Mouse (Mus musculus) embryonic facial prominence, embryonic 11.5 days (tissue): ENCODE results near the gene Olfr1420. TPM values are rescaled to one million over a fixed set of nuclear protein-coding genes. Genes with fewer than 3 reads are reported as not detected.
"Not testable (repeated sequence)": the region's sequence is repeated elsewhere in the genome, so short reads cannot be mapped to it uniquely, and the experiment has no call there.

ENCODE experiments used
- ATAC-seq: fragments of 200-750 bp; cut with Nextera tagmentation; replicated peaks from 2 replicates; pipeline ENCODE4 v1.8.0; 2017; ENCODE audit warnings: low read depth; ENCODE audit not compliant: insufficient number of reproducible peaks, low FRiP score, low TSS enrichment
- DNase-seq: peaks from one replicate; pipeline ENCODE4 v3.0.0-alpha.2; 2015; ENCODE audit warnings: low spot score
- H3K27ac ChIP-seq: fragments of 300-500 bp; sonication (generic); replicated peaks from 2 replicates; pipeline ENCODE4 v1.5.1; 2014; ENCODE audit warnings: mild to moderate bottlenecking, low read depth, low read length, control low read depth
- H3K27me3 ChIP-seq: fragments of 300-500 bp; sonication (generic); 2 replicates; pipeline ENCODE4 v1.6.1; 2014; ENCODE audit warnings: mild to moderate bottlenecking, low read length, moderate library complexity, mixed read lengths; ENCODE audit not compliant: control insufficient read depth, insufficient read depth
- H3K36me3 ChIP-seq: fragments of 300-500 bp; sonication (generic); replicated peaks from 2 replicates; pipeline ENCODE4 v1.6.1; 2014; ENCODE audit warnings: low read depth, mild to moderate bottlenecking, low read length, moderate library complexity, mixed read lengths; ENCODE audit not compliant: control insufficient read depth, insufficient read depth
- H3K4me1 ChIP-seq: fragments of 300-500 bp; sonication (generic); 2 replicates; pipeline ENCODE4 v1.6.1; 2014; ENCODE audit warnings: low read length, mixed read lengths; ENCODE audit not compliant: control insufficient read depth, insufficient read depth
- H3K4me2 ChIP-seq: fragments of 300-500 bp; sonication (generic); 2 replicates; pipeline ENCODE4 v1.6.1; 2014; ENCODE audit warnings: low read depth, mild to moderate bottlenecking, control low read depth, low read length, moderate library complexity
- H3K4me3 ChIP-seq: fragments of 300-500 bp; sonication (generic); 2 replicates; pipeline ENCODE4 v1.5.1; 2014; ENCODE audit warnings: low read depth, low read length, control low read depth
- H3K9ac ChIP-seq: fragments of 300-500 bp; sonication (generic); replicated peaks from 2 replicates; pipeline ENCODE4 v1.6.1; 2014; ENCODE audit warnings: mild to moderate bottlenecking, control low read depth, low read length
- H3K9me3 ChIP-seq: fragments of 300-500 bp; sonication (generic); replicated peaks from 2 replicates; pipeline ENCODE4 v1.6.1; 2016; ENCODE audit warnings: mild to moderate bottlenecking, low read length, inconsistent platforms, mixed read lengths; ENCODE audit not compliant: control insufficient read depth
- WGBS: fragments of 180-500 bp; shearing (Covaris S2); extraction: QIAGEN DNeasy Blood & Tissue Kit; methylation state at CpG from one replicate; pipeline ENCODE4 v1.1.7; 2014; 5-methylcytosine and 5-hydroxymethylcytosine counted together
- polyA plus RNA-seq: library from polyadenylated mRNA; unstranded; fragments of >200 nt; fragmentation: Nextera tagmentation; extraction: Ambion mirVana; gene quantifications from 2 replicates; pipeline ENCODE4 v1.2.1, GENCODE M21; 2014

The Olfr1420 gene
- polyA plus RNA-seq, 1 experiment from 2014 or later, result 0.07 TPM

- no peaks in the 10 kb centered on the region for H3K36me3 ChIP-seq
- no peaks in the 10 kb centered on the region for H3K9me3 ChIP-seq
- H3K4me2 ChIP-seq, result no peak within 1 kb of the TSS
- H3K27ac ChIP-seq, result no peak within 1 kb of the TSS
- no peak within 1 kb of the TSS for H3K9ac ChIP-seq
- WGBS, result 48% methylated on average over 1 of the region's 1 CpGs
- DNase-seq (no peak), ATAC-seq (no peak)
- no peaks in the 10 kb centered on the region for H3K4me1 ChIP-seq
- H3K4me3 ChIP-seq, result no peak within 1 kb of the TSS
- H3K27me3 ChIP-seq, result no peaks in the 10 kb centered on the region
These were observed 11.4 kb upstream of the Olfr1420 start, which contains the start of gene Olfr1419 for GRCm38 (mm10) chr19:11875006-11875405. Gene Olfr1419 (minus strand): TSS chr19:11875106.

DNA sequence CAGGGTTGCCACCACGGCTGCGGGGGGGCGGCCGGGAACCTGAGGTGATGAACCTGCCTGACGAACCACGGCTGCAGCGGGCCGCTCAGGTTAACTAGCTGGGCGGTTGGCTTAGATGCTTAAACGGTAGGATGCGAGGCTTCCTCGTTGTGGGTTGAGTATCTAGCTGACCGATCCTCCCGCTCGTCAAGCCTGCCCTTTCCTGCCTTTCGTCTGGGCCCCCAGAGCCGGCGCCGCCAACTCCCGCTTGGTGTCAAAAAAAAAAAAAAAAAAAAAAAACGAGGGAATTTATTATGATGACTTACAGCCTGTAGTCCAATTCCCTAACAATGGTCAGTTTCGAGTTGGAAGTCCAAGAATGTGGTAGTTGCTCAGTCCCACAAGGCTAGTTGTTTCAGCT lies 8.0 kb upstream of the Olfr1420 start:
- H3K4me1 ChIP-seq, H3K9ac ChIP-seq, H3K4me3 ChIP-seq, H3K4me2 ChIP-seq, DNase-seq, H3K27ac ChIP-seq, ATAC-seq, H3K36me3 ChIP-seq, H3K9me3 ChIP-seq, H3K27me3 ChIP-seq: not testable (repeated sequence)
- 57% methylated on average over 19 of the region's 22 CpGs for WGBS

DNA sequence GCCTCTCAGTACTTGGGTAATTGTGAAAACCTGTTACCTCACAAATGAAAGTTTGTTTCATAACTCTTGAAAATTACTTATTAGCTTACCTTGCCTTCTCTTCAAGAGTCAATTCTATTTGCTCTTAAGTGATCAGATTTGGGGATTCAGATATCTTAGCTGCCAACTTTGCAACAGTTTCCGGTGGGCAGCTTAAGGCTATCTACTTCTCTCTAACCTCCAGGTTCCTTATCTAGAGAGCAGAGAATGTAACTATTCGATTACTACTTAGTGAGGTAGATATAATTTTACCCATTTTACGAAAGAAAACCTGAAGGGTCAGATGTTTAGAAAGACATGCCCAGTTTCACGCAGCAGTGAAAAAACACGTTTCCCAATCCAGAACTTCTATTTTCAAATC lies 24.7 kb downstream of the Olfr1420 start:
- no peaks in the 10 kb centered on the region for H3K9me3 ChIP-seq
- H3K4me2 ChIP-seq, result no peak overlapping the region
- H3K9ac ChIP-seq, result no peak overlapping the region
- H3K27ac ChIP-seq, result no peak overlapping the region
- no peaks in the 10 kb centered on the region for H3K4me1 ChIP-seq
- ATAC-seq, result no peak
- H3K4me3 ChIP-seq, result no peak overlapping the region
- no peaks in the 10 kb centered on the region for H3K27me3 ChIP-seq
- no peaks in the 10 kb centered on the region for H3K36me3 ChIP-seq
- 90% methylated on average over 5 of the region's 5 CpGs for WGBS
- no peak for DNase-seq

DNA sequence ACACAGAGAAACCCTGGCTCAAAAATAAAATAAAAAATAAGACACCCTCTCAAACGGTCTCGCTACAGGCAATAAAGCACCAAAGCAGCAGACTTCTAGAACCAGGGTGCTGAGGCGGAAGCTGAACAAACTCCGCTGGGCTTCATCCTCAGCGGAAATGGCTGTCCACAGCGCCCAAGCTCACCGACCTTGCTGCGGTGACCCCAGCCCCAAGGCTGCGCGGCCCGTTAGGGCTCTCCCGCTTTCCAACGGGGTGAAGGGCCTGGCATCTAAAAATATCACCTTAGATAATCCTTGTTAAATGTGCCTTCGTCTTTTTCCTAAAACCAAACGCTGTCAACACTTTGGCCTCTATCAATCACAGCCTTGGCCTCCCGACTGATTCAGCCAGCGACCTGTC lies 25.2 kb downstream of the Olfr1420 start:
- no peaks in the 10 kb centered on the region for H3K9me3 ChIP-seq
- peak; percentile 41; the same call in 1 of the 2 replicates for ATAC-seq
- H3K9ac ChIP-seq, result peak overlapping the region; percentile 69
- H3K36me3 ChIP-seq, result no peaks in the 10 kb centered on the region
- H3K4me2 ChIP-seq, result peak overlapping the region; percentile 64
- peak overlapping the region; percentile 70 for H3K4me3 ChIP-seq
- WGBS, result 3% methylated on average over 17 of the region's 17 CpGs
- no peak overlapping the region for H3K27ac ChIP-seq
- no peaks in the 10 kb centered on the region for H3K4me1 ChIP-seq
- peak; percentile 5 for DNase-seq
- H3K27me3 ChIP-seq, result no peaks in the 10 kb centered on the region

- peak within 1 kb of the TSS; percentile 64 for H3K4me2 ChIP-seq
- peak within 1 kb of the TSS; percentile 87 for H3K27ac ChIP-seq
- H3K9ac ChIP-seq, result peak within 1 kb of the TSS; percentile 87
- no peaks in the 10 kb centered on the region for H3K27me3 ChIP-seq
- H3K9me3 ChIP-seq, result no peaks in the 10 kb centered on the region
- DNase-seq, result peak; percentile 98
- no peaks in the 10 kb centered on the region for H3K4me1 ChIP-seq
- peak within 1 kb of the TSS; percentile 70 for H3K4me3 ChIP-seq
- under 1% methylated on average over 51 of the region's 53 CpGs for WGBS
- no peaks in the 10 kb centered on the region for H3K36me3 ChIP-seq
- ATAC-seq, result peak; percentile 96
These were observed 25.7 kb downstream of the Olfr1420 start, which contains the start of gene Patl1 for GRCm38 (mm10) chr19:11912037-11912532. Gene Patl1 (plus strand): TSS chr19:11912399.

DNA sequence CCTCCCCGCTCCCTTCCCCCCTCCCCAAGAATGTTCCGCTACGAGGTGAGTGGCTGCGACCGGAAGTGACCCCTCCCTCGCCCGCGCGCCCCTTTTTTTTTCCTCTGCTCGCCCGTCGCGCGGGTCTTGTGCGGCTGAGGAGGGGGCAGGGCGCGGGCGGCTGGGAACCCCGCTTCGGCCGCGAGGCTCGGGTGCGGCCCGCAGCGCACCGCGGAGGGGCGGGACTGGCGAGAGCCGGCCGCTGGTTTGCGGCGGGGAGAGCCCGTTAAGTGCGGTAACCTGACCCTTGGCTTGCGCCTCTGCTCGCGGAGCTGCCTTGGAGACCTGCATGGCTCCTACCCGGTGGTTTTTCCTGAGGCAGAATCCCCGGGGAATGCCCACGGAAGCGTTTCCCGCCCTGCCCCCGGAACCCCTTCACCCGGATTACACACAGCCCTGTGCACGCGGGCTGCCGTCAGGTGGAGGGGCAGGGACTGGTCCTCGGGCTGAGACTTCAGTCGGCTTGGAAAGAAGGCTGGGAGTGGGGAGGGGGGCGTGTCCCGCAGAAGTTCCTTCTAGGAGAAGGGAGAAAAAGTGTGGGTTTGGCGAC lies 26.3 kb downstream of the Olfr1420 start:
- H3K9ac ChIP-seq, result peak overlapping the region; percentile 87
- peak; percentile 79 for ATAC-seq
- peak overlapping the region; percentile 87 for H3K27ac ChIP-seq
- H3K4me3 ChIP-seq, result peak overlapping the region; percentile 70
- no peaks in the 10 kb centered on the region for H3K27me3 ChIP-seq
- no peaks in the 10 kb centered on the region for H3K4me1 ChIP-seq
- WGBS, result under 1% methylated on average over 32 of the region's 54 CpGs
- H3K36me3 ChIP-seq, result no peaks in the 10 kb centered on the region
- DNase-seq, result peak; percentile 67
- peak overlapping the region; percentile 55 for H3K4me2 ChIP-seq
- H3K9me3 ChIP-seq, result no peaks in the 10 kb centered on the region

GRCm38 (mm10) chr19:11915804-11916203 lies 29.4 kb downstream of the Olfr1420 start:
- Histone ChIP-seq H3K4me1 (no peaks in the 10 kb centered on the region), H3K4me3 (no peak overlapping the region), H3K9ac (no peak overlapping the region), H3K27me3 (no peaks in the 10 kb centered on the region), H3K4me2 (no peak overlapping the region), H3K36me3 (no peaks in the 10 kb centered on the region; the same call in 1 of the 2 replicates), H3K27ac (no peak overlapping the region), H3K9me3 (no peaks in the 10 kb centered on the region)
- DNase-seq, result peak; percentile 6
- ATAC-seq, result no peak
- 77% methylated on average over 2 of the region's 2 CpGs for WGBS

- H3K4me2 ChIP-seq, result no peak overlapping the region
- 90% methylated on average over 1 of the region's 1 CpGs for WGBS
- no peak overlapping the region for H3K27ac ChIP-seq
- DNase-seq, result no peak
- H3K4me3 ChIP-seq, result no peak overlapping the region
- no peak overlapping the region for H3K9ac ChIP-seq
- no peaks in the 10 kb centered on the region for H3K27me3 ChIP-seq
- no peaks in the 10 kb centered on the region for H3K4me1 ChIP-seq
- no peak for ATAC-seq
- no peaks in the 10 kb centered on the region for H3K9me3 ChIP-seq
- peaks cover 3% of the 10 kb centered on the region for H3K36me3 ChIP-seq
These were observed 35.7 kb downstream of the Olfr1420 start for GRCm38 (mm10) chr19:11922068-11922467.
